Mouse (Mus musculus) heart, adult 2 months (tissue): Measurements from ENCODE around the gene Aak1. TPM values are rescaled to one million over a fixed set of nuclear protein-coding genes. Genes with fewer than 3 reads are reported as not detected.

ENCODE experiments used
- DNase-seq, 2 experiments: peaks; one replicate each; pipeline ENCODE4 v3.0.0; 2021
- H3K27ac ChIP-seq: fragments of 200-600 bp; 2 replicates; pipeline ENCODE4 v1.8.1; 2022
- H3K27me3 ChIP-seq: fragments of 200-500 bp; 2 replicates; pipeline ENCODE4 v1.6.1; 2012; ENCODE audit warnings: mild to moderate bottlenecking, low read length, inconsistent platforms, mixed read lengths; ENCODE audit not compliant: control insufficient read depth, insufficient read depth
- H3K36me3 ChIP-seq: fragments of 200-500 bp; 2 replicates; pipeline ENCODE4 v1.6.1; 2012; ENCODE audit warnings: low read length, inconsistent platforms; ENCODE audit not compliant: control insufficient read depth, insufficient read depth
- H3K4me1 ChIP-seq: fragments of 200-500 bp; 2 replicates; pipeline ENCODE4 v1.6.1; 2011; ENCODE audit warnings: low read length; ENCODE audit not compliant: control insufficient read depth, insufficient read depth
- H3K4me3 ChIP-seq: fragments of 200-600 bp; 2 replicates; pipeline ENCODE4 v1.8.1; 2022
- H3K79me2 ChIP-seq: fragments of 200-500 bp; replicated peaks from 2 replicates; pipeline ENCODE4 v1.6.1; 2012; ENCODE audit warnings: mild to moderate bottlenecking, inconsistent platforms, low read length, moderate library complexity, mixed read lengths; ENCODE audit not compliant: control insufficient read depth, insufficient read depth
- H3K9ac ChIP-seq: fragments of 200-500 bp; 2 replicates; pipeline ENCODE4 v1.6.1; 2012; ENCODE audit warnings: low read depth, mild to moderate bottlenecking, control low read depth, inconsistent platforms, low read length, mixed read lengths
- CTCF ChIP-seq: fragments of 200-600 bp; IDR thresholded peaks from 2 replicates; pipeline ENCODE4 v1.8.1; 2022; ENCODE audit warnings: antibody characterized with exemption, mild to moderate bottlenecking, moderate library complexity
- EP300 ChIP-seq: fragments of 200-500 bp; IDR thresholded peaks from 2 replicates; pipeline ENCODE4 v1.6.1; 2011; ENCODE audit warnings: low read depth, low read length, control low read depth; ENCODE audit not compliant: insufficient read depth
- POLR2A ChIP-seq: fragments of 200-500 bp; IDR thresholded peaks from 2 replicates; pipeline ENCODE4 v1.6.1; 2011; ENCODE audit warnings: mild to moderate bottlenecking, low read depth, low read length, control low read depth; ENCODE audit not compliant: insufficient read depth
- WGBS: fragments of 180-500 bp; shearing (Covaris S2); methylation state at CpG from one replicate; pipeline ENCODE4 v1.1.7; 2018; 5-methylcytosine and 5-hydroxymethylcytosine counted together
- intact Hi-C: fragments of 180-260 bp; cut with DNase I; formaldehyde crosslinking; loops from one replicate; pipeline ENCODE4 v1.15.1; 2025
- polyA plus RNA-seq: library from polyadenylated mRNA; depleted of rRNA; stranded (reverse); fragments of >200 nt; gene quantifications from 2 replicates; pipeline ENCODE4 v1.2.3, GENCODE M21; 2012
- total RNA-seq, 2 experiments: library from RNA; stranded (reverse); gene quantifications; 2 replicates each; pipeline ENCODE4 v1.2.3; 2021

Aak1 gene
- total and polyA plus RNA-seq, 3 experiments, result 20.5 to 85.5 (median 81.6) TPM

DNA sequence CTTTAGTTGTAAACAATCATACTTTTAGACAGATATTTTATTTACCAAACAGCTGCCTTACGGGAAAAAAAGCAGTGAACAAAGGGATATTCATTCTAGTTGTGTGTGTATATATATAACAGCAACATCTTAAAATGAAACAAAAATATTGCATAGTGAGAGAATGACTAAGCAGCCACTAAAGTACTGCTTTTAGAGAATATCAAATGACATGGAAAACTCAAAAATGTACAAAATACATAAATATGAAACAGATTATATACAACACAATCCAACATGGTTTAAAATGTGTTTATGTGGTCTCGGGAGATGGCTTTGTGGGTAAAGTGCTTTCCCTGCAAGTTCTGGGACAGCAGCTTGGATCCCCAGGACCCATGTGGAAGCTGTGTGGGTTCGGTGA is 5.7 kb upstream of the Aak1 start:
- TF ChIP-seq POLR2A (no peak), CTCF (no peak), EP300 (no peak)
- Histone ChIP-seq H3K27me3 (no peaks in the 10 kb centered on the region), H3K4me3 (no peak overlapping the region), H3K36me3 (no peaks in the 10 kb centered on the region), H3K4me1 (no peaks in the 10 kb centered on the region), H3K79me2 (no peaks in the 10 kb centered on the region), H3K9ac (no peak overlapping the region), H3K27ac (no peak overlapping the region)
- intact Hi-C loops, result no loop called here
- DNase-seq, result no peak
- 71% methylated on average over 3 of the region's 3 CpGs for WGBS

DNA sequence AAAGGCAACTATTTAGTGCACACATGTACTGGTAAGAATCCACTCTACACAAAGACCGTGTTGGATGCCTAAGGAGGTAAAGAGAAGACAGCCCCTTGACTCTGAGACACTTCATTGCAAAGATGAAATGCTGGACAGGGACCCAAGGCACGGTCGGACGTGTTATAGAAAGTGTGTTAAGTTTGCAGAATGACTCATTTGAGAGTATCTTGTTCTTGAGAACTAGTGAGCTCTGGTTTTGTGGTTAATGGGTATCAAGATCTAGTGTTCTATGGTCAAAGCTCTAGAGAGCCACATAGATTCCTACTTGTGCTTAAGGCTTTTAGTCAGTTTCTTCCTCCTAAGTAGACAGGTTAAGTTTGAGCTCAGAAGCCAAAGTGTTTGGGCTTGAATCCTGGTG is 2.9 kb upstream of the Aak1 start:
- TF ChIP-seq POLR2A, result no peak
- no peak for TF ChIP-seq EP300
- TF ChIP-seq CTCF, result no peak
- Histone ChIP-seq H3K9ac (no peak overlapping the region), H3K36me3 (peaks cover 2% of the 10 kb centered on the region), H3K4me1 (peaks cover 3% of the 10 kb centered on the region), H3K4me3 (no peak overlapping the region), H3K27ac (no peak overlapping the region), H3K79me2 (no peaks in the 10 kb centered on the region), H3K27me3 (no peaks in the 10 kb centered on the region)
- DNase-seq, result no peak
- intact Hi-C loops, result no loop called here
- 88% methylated on average over 4 of the region's 4 CpGs for WGBS

DNA sequence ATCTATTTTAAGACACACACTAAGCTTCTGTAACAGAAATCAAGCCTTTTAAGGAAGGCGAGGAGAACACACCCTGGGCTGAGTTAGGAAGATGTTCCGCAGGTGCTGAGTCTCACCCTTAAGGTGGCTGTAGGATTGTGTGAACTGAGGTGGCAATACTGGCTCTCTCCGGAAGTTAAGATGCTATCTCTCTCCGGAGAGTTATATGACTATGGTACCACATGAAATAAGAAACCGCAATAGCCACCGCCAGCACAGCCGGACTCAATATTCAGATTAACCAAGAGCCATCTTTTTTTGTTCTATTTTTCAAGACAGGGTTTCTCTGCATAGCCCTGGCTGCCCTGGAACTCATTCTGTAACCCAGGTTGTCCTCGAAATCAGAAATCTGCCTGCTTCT is 1.5 kb upstream of the Aak1 start:
- intact Hi-C loops, result loop anchor here (1.0 kb wide), 1 partner anchor 15 kb away; no protein-coding TSS in a partner anchor
- no peak overlapping the region for H3K27ac ChIP-seq
- H3K27me3 ChIP-seq, result no peaks in the 10 kb centered on the region
- no peak for TF ChIP-seq CTCF
- TF ChIP-seq POLR2A, result no peak
- TF ChIP-seq EP300, result no peak
- peaks cover 8% of the 10 kb centered on the region for H3K4me1 ChIP-seq
- no peak overlapping the region for H3K4me3 ChIP-seq
- H3K36me3 ChIP-seq, result peaks cover 9% of the 10 kb centered on the region
- no peak for DNase-seq
- peaks cover 2% of the 10 kb centered on the region; the same call in 1 of the 2 replicates for H3K79me2 ChIP-seq
- 90% methylated on average over 8 of the region's 8 CpGs for WGBS
- H3K9ac ChIP-seq, result no peak overlapping the region

DNA sequence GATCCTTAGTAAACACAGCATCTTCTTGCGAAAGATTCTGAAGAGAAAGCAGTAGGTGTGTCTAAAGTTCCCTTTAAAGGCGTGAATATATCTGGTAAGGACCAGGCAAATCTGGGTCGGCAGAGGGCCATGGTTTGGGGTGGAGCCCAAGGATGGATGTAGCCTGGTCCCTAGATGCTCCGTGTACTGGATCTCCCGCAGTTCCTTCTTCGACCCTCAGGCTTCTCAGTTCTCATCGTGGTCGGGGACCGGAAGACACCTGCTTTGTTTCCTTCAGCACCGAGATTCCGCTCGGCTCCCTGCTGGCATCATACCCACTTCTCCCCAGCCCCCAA is 770 bp upstream of the Aak1 start:
- DNase-seq, result no peak
- intact Hi-C loops, result loop anchor here (1.0 kb wide), 1 partner anchor 15 kb away; no protein-coding TSS in a partner anchor
- peak overlapping the region; percentile 70 for H3K4me3 ChIP-seq
- H3K27ac ChIP-seq, result peak overlapping the region; percentile 99
- H3K79me2 ChIP-seq, result peaks cover 2% of the 10 kb centered on the region; the same call in 1 of the 2 replicates
- H3K4me1 ChIP-seq, result peaks cover 12% of the 10 kb centered on the region
- peak overlapping the region; percentile 72 for H3K9ac ChIP-seq
- no peaks in the 10 kb centered on the region for H3K27me3 ChIP-seq
- 0% methylated on average over 12 of the region's 12 CpGs for WGBS
- H3K36me3 ChIP-seq, result peaks cover 13% of the 10 kb centered on the region
- TF ChIP-seq POLR2A, result no peak
- TF ChIP-seq CTCF, result peak; percentile 17; the same call in 1 of the 2 replicates
- no peak for TF ChIP-seq EP300

DNA sequence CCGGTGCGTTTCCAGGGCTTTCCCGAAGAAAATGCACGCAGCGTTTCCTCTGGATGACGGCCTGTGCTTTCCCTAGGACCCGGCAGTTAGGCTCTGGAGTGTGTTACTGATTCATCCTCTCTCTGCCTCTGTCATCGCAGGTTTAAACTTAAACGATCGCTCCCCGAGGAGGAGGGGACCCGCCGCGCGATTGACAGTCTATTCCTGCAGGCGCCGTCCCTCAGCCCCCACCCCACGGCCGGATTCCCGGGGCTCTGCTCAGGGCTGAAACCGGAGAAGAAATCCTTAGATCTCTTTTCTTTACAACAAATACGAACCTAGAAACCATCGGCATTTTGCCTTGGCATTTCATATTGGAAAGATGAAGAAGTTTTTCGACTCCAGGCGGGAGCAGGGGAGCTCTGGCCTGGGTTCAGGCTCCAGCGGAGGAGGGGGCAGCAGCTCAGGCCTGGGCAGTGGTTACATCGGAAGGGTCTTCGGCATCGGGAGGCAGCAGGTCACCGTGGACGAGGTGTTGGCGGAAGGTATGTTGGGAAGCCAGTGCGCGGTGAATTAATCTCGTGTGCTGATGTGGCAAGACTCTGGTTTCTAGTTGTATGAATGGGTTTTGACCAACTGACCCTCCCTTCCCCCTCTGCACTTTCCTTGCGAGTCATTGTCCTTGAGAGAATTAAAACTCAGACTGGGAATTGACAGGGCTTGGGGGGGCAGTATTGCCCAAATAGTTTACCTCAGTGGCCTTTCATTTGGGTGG is 552 bp downstream of the Aak1 start:
- Histone ChIP-seq H3K4me1 (peaks cover 25% of the 10 kb centered on the region), H3K36me3 (peaks cover 23% of the 10 kb centered on the region), H3K79me2 (peaks cover 4% of the 10 kb centered on the region), H3K27me3 (no peaks in the 10 kb centered on the region), H3K4me3 (peak overlapping the region; percentile 70), H3K9ac (peak overlapping the region; percentile 72), H3K27ac (peak overlapping the region; percentile 99)
- intact Hi-C loops, result loop anchor here (1.0 to 2.0 kb wide), 2 partner anchors 37 to 71 kb away; no protein-coding TSS in a partner anchor
- under 1% methylated on average over 36 of the region's 36 CpGs for WGBS
- TF ChIP-seq EP300 (0 out of 2 replicates have a peak, but pooled peaks have one; percentile 12), POLR2A (no peak), CTCF (no peak)
- DNase-seq, result peak in 1 of 2 experiments; percentile 64

DNA sequence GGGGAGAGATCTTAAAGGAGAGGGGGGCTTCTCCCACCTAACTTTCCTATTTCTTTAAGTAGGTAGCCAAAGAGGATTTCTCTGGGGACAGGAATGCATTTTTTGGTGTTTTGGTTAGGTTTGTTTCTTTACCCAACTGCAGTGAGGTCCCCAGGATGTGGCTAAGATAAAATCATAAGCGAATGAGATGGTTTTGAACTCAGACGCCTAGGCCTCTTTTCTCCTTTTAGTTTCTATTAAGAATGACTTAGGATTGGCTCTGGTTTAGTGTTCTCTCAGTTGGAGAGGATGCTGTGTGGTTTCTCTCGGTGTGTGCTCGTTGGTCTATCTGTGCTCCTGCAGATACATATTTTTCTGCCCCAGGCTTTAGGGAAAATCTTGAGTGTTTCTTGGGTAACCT is 1.3 kb downstream of the Aak1 start:
- H3K79me2 ChIP-seq, result peaks cover 6% of the 10 kb centered on the region
- intact Hi-C loops, result loop anchor here (2.0 kb wide), 1 partner anchor 70 kb away; no protein-coding TSS in a partner anchor
- H3K9ac ChIP-seq, result peak overlapping the region; percentile 72
- peak overlapping the region; percentile 70 for H3K4me3 ChIP-seq
- no peaks in the 10 kb centered on the region for H3K27me3 ChIP-seq
- H3K4me1 ChIP-seq, result peaks cover 25% of the 10 kb centered on the region
- peak overlapping the region; percentile 99 for H3K27ac ChIP-seq
- TF ChIP-seq CTCF (no peak), EP300 (no peak), POLR2A (no peak)
- H3K36me3 ChIP-seq, result peaks cover 23% of the 10 kb centered on the region
- 2% methylated on average over 4 of the region's 4 CpGs for WGBS
- DNase-seq, result no peak
